Mouse (Mus musculus) left cerebral cortex, adult 18-20 months (tissue): ENCODE measurements at regions not wholly inside any gene's neighbourhood (a gene's known extent, or its start where the extent isn't known, plus 50 kb on each side); places are given as distances from the start of the nearest gene placed in this dataset.

Experiments
- DNase-seq, 2 experiments: peaks; one replicate each; pipeline ENCODE4 v3.0.0; 2021 to 2022; ENCODE audit warnings: low spot score in 2 of 2, mixed read lengths in 1 of 2

DNA sequence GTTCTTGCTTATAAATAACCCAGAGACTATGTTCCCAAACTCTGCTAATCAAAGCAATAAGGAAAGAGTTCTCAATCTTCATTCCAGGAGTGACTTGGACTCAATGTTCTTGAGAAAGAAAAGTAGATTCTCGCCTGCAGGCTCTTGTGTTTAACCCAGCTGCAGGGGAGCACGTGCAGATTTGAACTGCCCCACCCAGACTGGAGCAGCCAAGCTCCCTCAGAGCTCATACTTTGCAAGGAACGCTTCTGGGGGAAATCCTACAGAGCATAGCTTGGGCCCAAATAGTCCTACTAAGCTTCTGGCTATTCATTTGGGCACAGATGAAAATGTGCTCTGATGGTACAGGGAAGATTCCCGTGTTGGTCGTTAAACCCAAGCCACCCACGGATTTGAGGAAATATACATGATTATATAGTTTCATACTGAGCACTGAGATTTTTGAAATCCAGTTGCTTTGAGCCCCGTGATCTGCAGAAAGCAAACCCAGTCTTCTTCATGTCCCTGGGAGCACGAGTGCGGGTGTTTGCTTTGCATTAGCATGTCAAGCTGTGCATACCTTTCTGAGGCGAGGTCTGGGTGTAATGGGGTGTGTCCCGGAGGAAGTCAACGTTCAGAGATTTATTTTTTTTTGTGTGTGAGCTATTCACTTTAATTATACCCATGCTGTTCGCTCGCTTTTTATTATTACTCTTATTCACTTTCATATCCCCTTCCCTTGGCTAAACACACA is 99.1 kb upstream of the Trp63 start:
- DNase-seq: no peak

DNA sequence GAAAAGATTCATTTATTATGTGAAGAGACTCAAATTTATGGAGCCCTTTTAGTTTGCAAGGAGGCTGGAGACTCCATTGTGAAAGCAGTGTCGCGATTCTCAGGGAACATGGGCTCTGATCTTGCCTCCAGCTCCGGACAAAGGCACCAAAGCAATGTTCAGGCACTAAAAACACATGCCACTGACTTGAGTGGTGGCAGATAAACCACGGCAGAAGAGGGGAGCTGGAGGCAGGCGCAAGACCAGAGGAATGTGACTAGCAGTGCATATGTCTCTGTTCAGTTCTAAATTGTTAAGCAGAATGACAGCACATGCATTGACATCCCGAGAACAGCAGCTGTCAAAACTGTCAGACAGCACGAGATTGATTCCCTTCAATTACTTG is 98.5 kb upstream of the Trp63 start:
- no peak for DNase-seq

GRCm38 (mm10) chr16:25585953-25586352 is 97.6 kb upstream of the Trp63 start:
- DNase-seq: peak; percentile 41 to 43

DNA sequence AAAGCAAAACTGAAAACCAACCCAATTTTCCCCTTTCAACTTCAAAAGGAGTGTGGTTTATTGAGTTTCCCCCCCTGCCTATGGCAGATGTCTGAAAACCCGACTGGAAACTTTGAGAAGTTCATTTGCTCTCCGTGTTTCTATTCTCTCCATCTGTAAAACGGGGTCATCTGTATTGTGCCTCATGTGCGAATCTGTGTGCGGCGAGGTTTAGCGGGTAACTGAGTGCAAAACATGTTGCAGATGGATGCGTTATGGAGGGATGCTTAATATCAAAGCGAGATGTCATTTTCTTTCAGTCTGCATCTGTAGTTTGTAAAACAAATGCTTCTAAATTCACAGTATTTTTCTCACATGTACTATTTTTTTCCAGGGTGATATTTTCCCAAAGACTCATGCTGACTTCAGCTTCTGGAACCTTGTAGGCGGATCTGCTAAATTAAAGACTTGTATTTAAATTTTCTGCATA is 95.7 kb upstream of the Trp63 start:
- DNase-seq: peak in 1 of 2 experiments; percentile 32

DNA sequence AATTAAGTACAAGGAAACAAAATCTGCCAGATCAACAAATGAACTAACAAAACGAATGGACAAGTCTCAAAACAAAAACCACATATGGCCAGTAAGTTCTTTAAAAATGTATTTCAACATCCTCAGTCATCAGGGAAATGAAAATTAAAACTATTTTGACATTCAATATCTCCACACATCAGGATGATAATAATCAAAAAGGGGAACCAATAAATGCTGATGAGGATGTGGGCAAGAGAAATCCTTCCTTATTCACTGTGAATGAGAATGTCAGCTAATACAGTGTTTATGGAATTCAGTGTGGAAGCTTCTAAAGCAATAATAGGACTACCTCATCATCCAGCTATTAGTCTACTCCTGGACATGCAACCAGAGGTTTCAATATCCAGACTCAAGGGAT is 86.1 kb upstream of the Trp63 start:
- DNase-seq: no peak

DNA sequence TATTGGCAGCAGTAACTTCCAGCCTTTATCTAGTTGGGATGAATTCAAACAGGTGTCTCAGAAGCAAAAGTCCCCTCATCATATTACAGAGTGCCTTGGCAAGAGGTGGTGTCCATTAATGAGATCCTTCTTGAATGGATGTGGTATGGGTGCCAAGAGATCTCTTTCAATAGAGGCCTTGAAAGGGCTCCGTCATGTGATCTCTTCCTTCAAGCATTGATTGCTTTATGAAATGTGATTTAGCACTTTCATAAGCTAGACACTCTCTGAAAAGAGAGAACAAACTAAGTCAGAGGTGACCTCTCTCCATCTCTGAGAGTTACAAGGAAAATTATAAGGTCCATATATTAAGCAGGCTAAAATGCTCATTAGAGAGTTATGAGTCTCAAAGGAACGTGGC is 80.4 kb upstream of the Trp63 start:
- no peak for DNase-seq

GRCm38 (mm10) chr16:25615229-25615628 is 68.3 kb upstream of the Trp63 start:
- DNase-seq: no peak

GRCm38 (mm10) chr16:25615646-25616045 is 67.9 kb upstream of the Trp63 start:
- no peak for DNase-seq

DNA sequence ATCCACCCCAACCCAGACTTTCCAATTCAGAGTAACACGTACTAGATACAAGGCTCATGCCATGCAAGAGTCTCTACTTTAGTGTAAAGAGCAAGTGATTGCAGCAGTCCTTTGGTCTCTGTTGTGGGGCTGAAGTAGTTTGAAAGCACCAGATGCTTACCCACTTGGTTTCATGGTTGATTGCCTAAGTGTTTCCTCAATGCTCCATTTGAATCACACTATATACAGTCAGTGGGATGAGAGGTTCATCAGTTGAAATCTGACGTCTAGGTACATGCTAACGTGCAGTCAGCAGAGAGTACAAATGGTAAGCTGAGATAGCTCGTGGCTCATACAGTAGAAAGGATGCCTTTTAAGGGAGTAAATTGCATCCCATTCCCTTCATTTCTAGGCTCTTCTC is 64.7 kb upstream of the Trp63 start:
- no peak for DNase-seq

GRCm38 (mm10) chr16:25622651-25623050 is 60.9 kb upstream of the Trp63 start:
- DNase-seq: no peak

GRCm38 (mm10) chr16:25623986-25624623 is 59.5 kb upstream of the Trp63 start:
- DNase-seq: no peak

DNA sequence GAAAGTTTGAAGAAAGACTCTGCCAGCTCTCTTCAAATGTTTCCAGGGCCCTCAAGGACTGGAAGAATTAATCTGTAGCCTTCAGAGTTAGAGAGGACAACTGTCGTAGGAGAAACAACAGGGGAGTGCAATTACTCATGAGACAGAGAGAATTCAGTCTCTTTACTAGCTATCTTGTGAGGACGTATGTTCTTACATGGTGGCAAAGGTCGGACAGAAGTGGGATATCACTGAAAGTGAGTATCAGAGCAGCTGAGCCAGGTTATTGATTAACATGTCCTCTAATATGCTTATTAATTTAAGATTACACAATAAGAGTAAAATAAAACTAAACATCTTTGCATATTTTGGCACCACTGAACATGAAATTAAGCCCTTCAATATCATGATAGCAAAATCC is 53.8 kb upstream of the Trp63 start:
- DNase-seq: no peak

- no peak for DNase-seq
These were observed 52.3 kb upstream of the Trp63 start for GRCm38 (mm10) chr16:25631139-25631716.
